Mouse (Mus musculus) lung, adult 2 months (tissue): Measurements from ENCODE around the gene Krt75.

Source experiments
- CTCF ChIP-seq: fragments of 200-500 bp; IDR thresholded peaks from 2 replicates; pipeline ENCODE4 v1.5.1; 2011; ENCODE audit warnings: mild to moderate bottlenecking, low read length, control low read depth; ENCODE audit not compliant: insufficient read depth
- POLR2A ChIP-seq: fragments of 200-500 bp; IDR thresholded peaks from 2 replicates; pipeline ENCODE4 v1.6.1; 2011; ENCODE audit warnings: low read depth, mild to moderate bottlenecking, control low read depth, low read length, borderline replicate concordance; ENCODE audit errors: extremely low read depth

GRCm38 (mm10) chr15:101599123-101599522 lies 25.4 kb upstream of the Krt75 start:
- TF ChIP-seq POLR2A (no peak), CTCF (no peak)
